Mouse (Mus musculus): ENCODE results near the gene Add3.

DNA sequence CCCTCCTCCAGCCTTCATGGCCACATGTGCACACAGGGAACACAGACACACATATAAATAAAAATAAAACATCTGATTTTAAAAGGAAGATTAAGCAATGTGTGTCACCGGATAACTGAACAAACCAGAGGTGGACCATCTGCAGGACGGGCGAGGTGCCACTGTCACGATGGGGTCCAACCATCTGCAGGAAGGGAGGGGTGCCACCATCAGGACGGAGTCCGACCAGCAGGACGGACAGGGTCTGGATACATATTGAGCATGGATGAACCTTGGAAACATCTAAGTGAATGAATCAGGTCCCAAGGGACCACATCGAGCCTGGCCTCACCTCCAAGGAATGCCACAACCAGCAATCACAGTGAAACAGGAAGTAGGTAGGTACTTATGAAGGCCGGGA lies 127.1 kb downstream of the Add3 start:
- TF ChIP-seq CTCF (IDR thresholded peaks at IDR 0.05 in 2 of 3, conservative IDR thresholded peaks at IDR 0.05 in 1 of 3; ENCODE audit: control insufficient read depth in 1 of 3, insufficient read depth in 1 of 3, low read depth in 2 of 3, low read length in 3 of 3, poor library complexity in 1 of 3, severe bottlenecking in 1 of 3), result no peak
- TF ChIP-seq POLR2A (IDR thresholded peaks at IDR 0.05; ENCODE audit: control insufficient read depth in 1 of 2, insufficient read depth in 1 of 2, low read depth in 1 of 2, low read length in 2 of 2, poor library complexity in 1 of 2), result no peak
- no peak for TF ChIP-seq MEF2A (IDR thresholded peaks at IDR 0.05; ENCODE audit: extremely low read depth, insufficient replicate concordance, low read depth, low read length, poor library complexity, severe bottlenecking)
- TF ChIP-seq TCF12 (IDR thresholded peaks at IDR 0.05; ENCODE audit: low read depth, low read length), result no peak
- no peak for TF ChIP-seq NELFE (IDR thresholded peaks at IDR 0.05; ENCODE audit: low read depth, low read length)
